26 mouse cellular contexts compared by ENCODE assay signal in genomic region chr4:141771823-141772222, GRCm38 (mm10). TPM values are rescaled to one million over a fixed set of nuclear protein-coding genes. Genes with fewer than 3 reads are reported as not detected.
DNase-seq lines count a peak whose midpoint lies in the region; ATAC-seq and TF ChIP-seq lines count a peak whose summit lies in the region.
"Had no signal": no experiment of that assay in that cellular context is flagged by ENCODE, and none has a peak within 500 bp of the region (broad histone marks: within the 10 kb centered on the region; RNA-seq: fewer than 3 reads in every experiment).

No protein-coding gene starts in this region.

- no peak overlapping the region for H3K4me3 ChIP-seq in MEL (ENCODE audit: control insufficient read depth in 1 of 2, insufficient read depth in 1 of 2, low read depth in 2 of 2, low read length in 2 of 2)
- H3K4me3 ChIP-seq in liver, embryonic 13.5 days (replicated peaks), result no peak overlapping the region
- H3K4me3 ChIP-seq in liver, postnatal 0 days (ENCODE audit: low read depth, low read length), result no peak overlapping the region
- no peak overlapping the region for H3K4me3 ChIP-seq in kidney, embryonic 15.5 days (replicated peaks)
- H3K4me3 ChIP-seq in stomach, postnatal 0 days (ENCODE audit: low read depth, low read length), result no peak overlapping the region
- H3K4me3 ChIP-seq: embryonic facial prominence, embryonic 15.5 days; erythroblast, embryonic 14.5 days; forebrain, embryonic 10.5 days; gastrocnemius, adult 2 months; heart, embryonic 10.5 days; hindbrain, embryonic 13.5 days had no signal

- 0 out of 4 replicates have a peak, but pooled peaks have one; percentile 33 for TF ChIP-seq EP300 in MEL (IDR thresholded peaks at IDR 0.05; ENCODE audit: low read depth in 1 of 2, low read length in 2 of 2)
- TF ChIP-seq EP300 in liver, postnatal 0 days (IDR thresholded peaks at IDR 0.05; ENCODE audit: low read depth), result peak; percentile 50; the same call in 1 of the 2 replicates
- TF ChIP-seq EP300 in stomach, postnatal 0 days (optimal IDR thresholded peaks at IDR 0.05), result no peak

- H3K9ac ChIP-seq in MEL (ENCODE audit: control insufficient read depth, low read depth, low read length, poor library complexity, severe bottlenecking), result 0 out of 2 replicates have a peak overlapping the region, but pooled peaks have one; percentile 1
- 0 out of 2 replicates have a peak overlapping the region, but pooled peaks have one; percentile 10 for H3K9ac ChIP-seq in liver, embryonic 13.5 days
- no peak overlapping the region for H3K9ac ChIP-seq in liver, postnatal 0 days (replicated peaks)
- no peak overlapping the region for H3K9ac ChIP-seq in kidney, embryonic 15.5 days
- no peak overlapping the region for H3K9ac ChIP-seq in stomach, postnatal 0 days (ENCODE audit: low read length)
- H3K9ac ChIP-seq: embryonic facial prominence, embryonic 15.5 days; hindbrain, embryonic 13.5 days had no signal

- WGBS in liver, embryonic 13.5 days (ENCODE audit: insufficient replicate concordance), result 15% methylated on average over 8 of the region's 8 CpGs
- WGBS in liver, postnatal 0 days (ENCODE audit: insufficient replicate concordance), result 52% methylated on average over 8 of the region's 8 CpGs
- WGBS in kidney, embryonic 15.5 days, result 88% methylated on average over 8 of the region's 8 CpGs
- 89% methylated on average over 8 of the region's 8 CpGs for WGBS in stomach, postnatal 0 days

- ATAC-seq in liver, embryonic 13.5 days (ENCODE audit: low read depth), result no peak
- no peak for ATAC-seq in liver, postnatal 0 days
- ATAC-seq in kidney, embryonic 15.5 days (replicated peaks; ENCODE audit: low FRiP score), result no peak
- no peak for ATAC-seq in stomach, postnatal 0 days (ENCODE audit: low FRiP score, low TSS enrichment)
- ATAC-seq: forebrain, embryonic 14.5 days; hindbrain, postnatal 0 days had no signal

- no peaks in the 10 kb centered on the region for H3K79me2 ChIP-seq in MEL (ENCODE audit: control insufficient read depth, insufficient read depth, low read length, poor library complexity)

- TF ChIP-seq POLR2A in MEL (IDR thresholded peaks at IDR 0.05; ENCODE audit: control insufficient read depth in 1 of 2, insufficient read depth in 1 of 2, low read depth in 1 of 2, low read length in 2 of 2, poor library complexity in 1 of 2), result no peak

- H3K27me3 ChIP-seq in MEL (ENCODE audit: control insufficient read depth in 1 of 2, insufficient read depth in 2 of 2, low read length in 2 of 2), result no peaks in the 10 kb centered on the region
- no peaks in the 10 kb centered on the region for H3K27me3 ChIP-seq in liver, embryonic 13.5 days
- H3K27me3 ChIP-seq in liver, postnatal 0 days (ENCODE audit: insufficient read depth, low read length), result no peaks in the 10 kb centered on the region
- no peaks in the 10 kb centered on the region for H3K27me3 ChIP-seq in kidney, embryonic 15.5 days
- no peaks in the 10 kb centered on the region for H3K27me3 ChIP-seq in stomach, postnatal 0 days (ENCODE audit: control insufficient read depth, insufficient read depth, low read length)
- H3K27me3 ChIP-seq: embryonic facial prominence, embryonic 15.5 days; hindbrain, embryonic 13.5 days had no signal

- DNase-seq in 416B (ENCODE audit: low read depth) (peak; percentile 89), MEL (ENCODE audit: low read depth, low spot score) (peak; percentile 56)
- DNase-seq in liver, embryonic 13.5 days, result no peak
- DNase-seq in liver, postnatal 0 days, result no peak
- DNase-seq in heart, postnatal 14 days, result no peak
- no peak for DNase-seq in embryo, embryonic 11 days
- no peak for DNase-seq in stomach, postnatal 0 days (ENCODE audit: low spot score)
- DNase-seq: adrenal gland, postnatal 10 days; cerebellum, adult 18-20 months; cerebellum, adult 9-11 months; cerebellum, postnatal 36 days; gastrocnemius, adult 2 months; gastrocnemius, postnatal 25 days; heart, adult 11 months; heart, postnatal 10 days had no signal

- peak overlapping the region; percentile 25 for H3K27ac ChIP-seq in MEL (ENCODE audit: control insufficient read depth, low read depth, low read length)
- peak overlapping the region; percentile 90 for H3K27ac ChIP-seq in liver, embryonic 13.5 days
- no peak overlapping the region for H3K27ac ChIP-seq in liver, postnatal 0 days (ENCODE audit: low read depth)
- H3K27ac ChIP-seq in kidney, embryonic 15.5 days, result no peak overlapping the region
- no peak overlapping the region for H3K27ac ChIP-seq in stomach, postnatal 0 days (replicated peaks)
- H3K27ac ChIP-seq: embryonic facial prominence, embryonic 15.5 days; forebrain, embryonic 10.5 days; gastrocnemius, adult 2 months; heart, embryonic 10.5 days; hindbrain, embryonic 13.5 days; hindbrain, postnatal 0 days had no signal

- no peak overlapping the region for H3K4me2 ChIP-seq in liver, embryonic 13.5 days
- H3K4me2 ChIP-seq in liver, postnatal 0 days (ENCODE audit: low read depth, low read length), result no peak overlapping the region
- H3K4me2 ChIP-seq in kidney, embryonic 15.5 days, result no peak overlapping the region
- no peak overlapping the region for H3K4me2 ChIP-seq in stomach, postnatal 0 days (replicated peaks; ENCODE audit: low read depth)
- H3K4me2 ChIP-seq: embryonic facial prominence, embryonic 15.5 days; hindbrain, embryonic 13.5 days had no signal

- peaks cover 17 to 29% of the 10 kb centered on the region in 2 experiments for H3K4me1 ChIP-seq in MEL (ENCODE audit: control insufficient read depth in 1 of 2, insufficient read depth in 2 of 2, low read length in 2 of 2)
- peaks cover 60% of the 10 kb centered on the region for H3K4me1 ChIP-seq in liver, embryonic 13.5 days (replicated peaks)
- peaks cover 40% of the 10 kb centered on the region for H3K4me1 ChIP-seq in liver, postnatal 0 days (ENCODE audit: insufficient read depth)
- peaks cover 14% of the 10 kb centered on the region for H3K4me1 ChIP-seq in kidney, embryonic 15.5 days
- H3K4me1 ChIP-seq in stomach, postnatal 0 days (replicated peaks; ENCODE audit: control insufficient read depth, insufficient read depth), result no peaks in the 10 kb centered on the region; the same call in 1 of the 2 replicates
- H3K4me1 ChIP-seq: forebrain, embryonic 10.5 days had no signal

- peaks cover 3 to 31% of the 10 kb centered on the region in 2 experiments for H3K36me3 ChIP-seq in MEL (ENCODE audit: control insufficient read depth in 1 of 2, insufficient read depth in 2 of 2, low read length in 2 of 2)
- peaks cover 86% of the 10 kb centered on the region for H3K36me3 ChIP-seq in liver, embryonic 13.5 days
- H3K36me3 ChIP-seq in liver, postnatal 0 days (replicated peaks; ENCODE audit: insufficient read depth, low read length), result peaks cover 50% of the 10 kb centered on the region
- H3K36me3 ChIP-seq in kidney, embryonic 15.5 days, result peaks cover 100% of the 10 kb centered on the region
- peaks cover 36% of the 10 kb centered on the region for H3K36me3 ChIP-seq in stomach, postnatal 0 days (ENCODE audit: control insufficient read depth, insufficient read depth, low read length)

- intact Hi-C loops in heart, postnatal 14 days (cut with DNase I), result no loop called here

- no peak for TF ChIP-seq RAD21 in MEL (IDR thresholded peaks at IDR 0.05; ENCODE audit: low read depth, low read length)

- no peak for TF ChIP-seq CTCF in MEL (IDR thresholded peaks at IDR 0.05 in 2 of 3, conservative IDR thresholded peaks at IDR 0.05 in 1 of 3; ENCODE audit: control insufficient read depth in 1 of 3, insufficient read depth in 1 of 3, low read depth in 2 of 3, low read length in 3 of 3, poor library complexity in 1 of 3, severe bottlenecking in 1 of 3)
- no peak for TF ChIP-seq CTCF in liver, postnatal 0 days (IDR thresholded peaks at IDR 0.05; ENCODE audit: low read depth)
- no peak for TF ChIP-seq CTCF in stomach, postnatal 0 days (IDR thresholded peaks at IDR 0.05; ENCODE audit: low read depth)

- no peaks in the 10 kb centered on the region for H3K9me3 ChIP-seq in MEL (replicated peaks; ENCODE audit: insufficient read depth, low read length)
- no peaks in the 10 kb centered on the region for H3K9me3 ChIP-seq in liver, embryonic 13.5 days (replicated peaks)
- no peaks in the 10 kb centered on the region for H3K9me3 ChIP-seq in liver, postnatal 0 days (ENCODE audit: low read length)
- H3K9me3 ChIP-seq in kidney, embryonic 15.5 days (replicated peaks), result no peaks in the 10 kb centered on the region
- H3K9me3 ChIP-seq in stomach, postnatal 0 days (ENCODE audit: control insufficient read depth, low read length), result no peaks in the 10 kb centered on the region
- H3K9me3 ChIP-seq: embryonic facial prominence, embryonic 15.5 days; forebrain, embryonic 10.5 days; heart, embryonic 10.5 days; hindbrain, embryonic 13.5 days had no signal

RNA-seq across cellular contexts. Expression of gene Dnajc16, which starts 18.9 kb away (rescaled TPM):
- 3.2 and 3.4 TPM in 2 replicates for total RNA-seq in MEL (2012; rRNA removed)
- polyA plus RNA-seq in MEL (2012; ENCODE audit: insufficient read depth in 1 of 2, insufficient read length in 2 of 2, low read depth in 1 of 2, low replicate concordance in 2 of 2, missing spikeins in 1 of 2), result 1 to 10 TPM in 1 of 2 experiments, not detected in 1; 6.8 TPM
- 2.1 and 2.2 TPM in 2 replicates for polyA plus RNA-seq in liver, embryonic 13.5 days (2015; fragmentation: Nextera tagmentation; extraction: Ambion mirVana)
- polyA plus RNA-seq in liver, postnatal 0 days (2015; fragmentation: Nextera tagmentation; extraction: Ambion mirVana), result 2.7 TPM in 2 replicates
- total RNA-seq in heart, postnatal 14 days (2021), result 10 to 100 TPM; 18.4 to 18.5 TPM
- polyA plus RNA-seq in kidney, embryonic 15.5 days (2015; fragmentation: Nextera tagmentation; extraction: Ambion mirVana), result 5.2 and 5.5 TPM in 2 replicates
- polyA plus RNA-seq in stomach, postnatal 0 days (2015; fragmentation: Nextera tagmentation; extraction: Ambion mirVana), result 2.9 and 3.1 TPM in 2 replicates

RNA-seq across cellular contexts. Expression of gene Casp9, which starts 21.6 kb away (rescaled TPM):
- 2.8 and 3.8 TPM in 2 replicates for total RNA-seq in MEL (2012; rRNA removed)
- 1 to 10 TPM in 1 of 2 experiments, not detected in 1; 6.4 TPM for polyA plus RNA-seq in MEL (2012; ENCODE audit: insufficient read depth in 1 of 2, insufficient read length in 2 of 2, low read depth in 1 of 2, low replicate concordance in 2 of 2, missing spikeins in 1 of 2)
- polyA plus RNA-seq in liver, embryonic 13.5 days (2015; fragmentation: Nextera tagmentation; extraction: Ambion mirVana), result 9.1 and 11.0 TPM in 2 replicates
- 6.3 and 7.4 TPM in 2 replicates for polyA plus RNA-seq in liver, postnatal 0 days (2015; fragmentation: Nextera tagmentation; extraction: Ambion mirVana)
- total RNA-seq in heart, postnatal 14 days (2021), result 1 to 10 TPM; 7.7 to 9.5 TPM
- polyA plus RNA-seq in kidney, embryonic 15.5 days (2015; fragmentation: Nextera tagmentation; extraction: Ambion mirVana), result 23.7 and 25.8 TPM in 2 replicates
- polyA plus RNA-seq in stomach, postnatal 0 days (2015; fragmentation: Nextera tagmentation; extraction: Ambion mirVana), result 9.8 and 10.8 TPM in 2 replicates

RNA-seq across cellular contexts. Expression of gene Agmat, which starts 25.4 kb away (rescaled TPM):
- total RNA-seq in MEL (2012; rRNA removed), result 0.12 TPM in 1 of 2 replicates, not detected in the other
- polyA plus RNA-seq in MEL (2012; ENCODE audit: insufficient read depth in 1 of 2, insufficient read length in 2 of 2, low read depth in 1 of 2, low replicate concordance in 2 of 2, missing spikeins in 1 of 2), result under 1 TPM in 1 of 2 experiments, not detected in 1; 0.07 TPM
- 18.4 and 18.5 TPM in 2 replicates for polyA plus RNA-seq in liver, embryonic 13.5 days (2015; fragmentation: Nextera tagmentation; extraction: Ambion mirVana)
- 101 and 105 TPM in 2 replicates for polyA plus RNA-seq in liver, postnatal 0 days (2015; fragmentation: Nextera tagmentation; extraction: Ambion mirVana)
- under 1 TPM; 0.72 to 0.98 TPM for total RNA-seq in heart, postnatal 14 days (2021)
- polyA plus RNA-seq in kidney, embryonic 15.5 days (2015; fragmentation: Nextera tagmentation; extraction: Ambion mirVana), result 1.7 and 2.4 TPM in 2 replicates
- polyA plus RNA-seq in stomach, postnatal 0 days (2015; fragmentation: Nextera tagmentation; extraction: Ambion mirVana), result 0.13 and 0.34 TPM in 2 replicates
- total RNA-seq: gastrocnemius, adult 2 months; hematopoietic stem cell, adult 5-6 weeks; hindbrain, postnatal 0 days had no signal
- polyA plus RNA-seq: embryonic facial prominence, embryonic 11.5 days; forebrain, embryonic 10.5 days; forebrain, embryonic 14.5 days; hindbrain, embryonic 13.5 days had no signal

RNA-seq across cellular contexts. Expression of gene Ddi2, which starts 48.6 kb away (rescaled TPM):
- 37.6 and 40.7 TPM in 2 replicates for total RNA-seq in MEL (2012; rRNA removed)
- 10 to 100 TPM in 1 of 2 experiments, not detected in 1; 42.8 TPM for polyA plus RNA-seq in MEL (2012; ENCODE audit: insufficient read depth in 1 of 2, insufficient read length in 2 of 2, low read depth in 1 of 2, low replicate concordance in 2 of 2, missing spikeins in 1 of 2)
- 15.0 and 19.1 TPM in 2 replicates for polyA plus RNA-seq in liver, embryonic 13.5 days (2015; fragmentation: Nextera tagmentation; extraction: Ambion mirVana)
- polyA plus RNA-seq in liver, postnatal 0 days (2015; fragmentation: Nextera tagmentation; extraction: Ambion mirVana), result 21.7 and 22.6 TPM in 2 replicates
- 10 to 100 TPM; 39.0 to 40.4 TPM for total RNA-seq in heart, postnatal 14 days (2021)
- polyA plus RNA-seq in kidney, embryonic 15.5 days (2015; fragmentation: Nextera tagmentation; extraction: Ambion mirVana), result 20.3 and 21.8 TPM in 2 replicates
- polyA plus RNA-seq in stomach, postnatal 0 days (2015; fragmentation: Nextera tagmentation; extraction: Ambion mirVana), result 14.4 TPM in 2 replicates

RNA-seq across cellular contexts. Expression of gene Cela2a, which starts 54.1 kb away (rescaled TPM):
- not detected in 2 replicates for total RNA-seq in MEL (2012; rRNA removed)
- polyA plus RNA-seq in MEL (2012; ENCODE audit: insufficient read depth in 1 of 2, insufficient read length in 2 of 2, low read depth in 1 of 2, low replicate concordance in 2 of 2, missing spikeins in 1 of 2), result not detected
- 0.18 and 0.36 TPM in 2 replicates for polyA plus RNA-seq in liver, embryonic 13.5 days (2015; fragmentation: Nextera tagmentation; extraction: Ambion mirVana)
- 0.61 and 28.3 TPM in 2 replicates for polyA plus RNA-seq in liver, postnatal 0 days (2015; fragmentation: Nextera tagmentation; extraction: Ambion mirVana)
- not detected for total RNA-seq in heart, postnatal 14 days (2021)
- polyA plus RNA-seq in kidney, embryonic 15.5 days (2015; fragmentation: Nextera tagmentation; extraction: Ambion mirVana), result 0.19 TPM in 1 of 2 replicates, not detected in the other
- polyA plus RNA-seq in stomach, postnatal 0 days (2015; fragmentation: Nextera tagmentation; extraction: Ambion mirVana), result 18.1 and 22.4 TPM in 2 replicates
- total RNA-seq: adrenal gland, postnatal 10 days; gastrocnemius, adult 2 months; gastrocnemius, postnatal 25 days; hematopoietic stem cell, adult 5-6 weeks; hindbrain, postnatal 0 days had no signal
- polyA plus RNA-seq: embryonic facial prominence, embryonic 11.5 days; embryonic facial prominence, embryonic 15.5 days; erythroblast, embryonic 14.5 days; forebrain, embryonic 10.5 days; forebrain, embryonic 14.5 days; heart, embryonic 10.5 days; heart, embryonic 14.5 days; hindbrain, embryonic 13.5 days had no signal

Comparison
In these comparisons a context has a peak if more than half of its experiments do, and no peak if none do; other contexts are left out.
1. H3K27ac ChIP-seq: peak in MEL (single experiment) and liver, embryonic 13.5 days (single experiment); none in liver, postnatal 0 days (single experiment), kidney, embryonic 15.5 days (single experiment) and stomach, postnatal 0 days (single experiment).
2. H3K9ac ChIP-seq: peak in MEL (single experiment) and liver, embryonic 13.5 days (single experiment); none in liver, postnatal 0 days (single experiment), kidney, embryonic 15.5 days (single experiment) and stomach, postnatal 0 days (single experiment).
3. DNase-seq: peak in 416B (single experiment) and MEL (single experiment); none in liver, embryonic 13.5 days (single experiment), liver, postnatal 0 days (single experiment), heart, postnatal 14 days (0 of 2), embryo, embryonic 11 days (single experiment) and stomach, postnatal 0 days (single experiment).